Mouse (Mus musculus): Measurements from ENCODE around the gene Kl. TPM values are rescaled to one million over a fixed set of nuclear protein-coding genes. Genes with fewer than 3 reads are reported as not detected.

Kl gene
- polyA plus RNA-seq, 1 experiment from 2014 or later: 0.26 TPM

- peak overlapping the region; percentile 44; the same call in 1 of the 2 replicates for H3K9ac ChIP-seq (ENCODE audit: low read depth, low read length)
- DNase-seq (ENCODE audit: low spot score) (peak; percentile 64), ATAC-seq (ENCODE audit: low FRiP score) (peak; percentile 68)
- no peaks in the 10 kb centered on the region for H3K36me3 ChIP-seq (ENCODE audit: control insufficient read depth, insufficient read depth, low read length)
- H3K4me2 ChIP-seq (replicated peaks; ENCODE audit: low read depth, low read length): peak overlapping the region; percentile 84
- H3K9me3 ChIP-seq (ENCODE audit: control insufficient read depth, low read length): no peaks in the 10 kb centered on the region
- 2% methylated on average over 79 of the region's 89 CpGs for WGBS
- peaks cover 28% of the 10 kb centered on the region for H3K27me3 ChIP-seq (ENCODE audit: control insufficient read depth, insufficient read depth, low read length)
- peaks cover 8% of the 10 kb centered on the region; the same call in 1 of the 2 replicates for H3K4me1 ChIP-seq (replicated peaks; ENCODE audit: control insufficient read depth, insufficient read depth, low read length)
- H3K27ac ChIP-seq (ENCODE audit: low read depth, low read length): no peak overlapping the region
- peak overlapping the region; percentile 46 for H3K4me3 ChIP-seq (ENCODE audit: low read depth, low read length)
These were observed 488 bp downstream of the Kl start for GRCm38 (mm10) chr5:150952669-150953521.

GRCm38 (mm10) chr5:150954791-150955190 lies 2.4 kb downstream of the Kl start:
- Histone ChIP-seq H3K4me1 (replicated peaks; ENCODE audit: control insufficient read depth, insufficient read depth, low read length) (peaks cover 8% of the 10 kb centered on the region; the same call in 1 of the 2 replicates), H3K36me3 (ENCODE audit: control insufficient read depth, insufficient read depth, low read length) (no peaks in the 10 kb centered on the region), H3K27ac (ENCODE audit: low read depth, low read length) (no peak overlapping the region), H3K9ac (ENCODE audit: low read depth, low read length) (no peak overlapping the region), H3K27me3 (ENCODE audit: control insufficient read depth, insufficient read depth, low read length) (peaks cover 28% of the 10 kb centered on the region), H3K4me2 (replicated peaks; ENCODE audit: low read depth, low read length) (no peak overlapping the region), H3K4me3 (ENCODE audit: low read depth, low read length) (no peak overlapping the region), H3K9me3 (ENCODE audit: control insufficient read depth, low read length) (no peaks in the 10 kb centered on the region)
- DNase-seq (ENCODE audit: low spot score): no peak
- ATAC-seq (ENCODE audit: low FRiP score): no peak
- WGBS: 89% methylated on average over 9 of the region's 9 CpGs

GRCm38 (mm10) chr5:150959861-150960260 lies 7.5 kb downstream of the Kl start:
- Histone ChIP-seq H3K4me2 (replicated peaks; ENCODE audit: low read depth, low read length) (no peak overlapping the region), H3K36me3 (ENCODE audit: control insufficient read depth, insufficient read depth, low read length) (no peaks in the 10 kb centered on the region), H3K27ac (ENCODE audit: low read depth, low read length) (no peak overlapping the region), H3K4me3 (ENCODE audit: low read depth, low read length) (no peak overlapping the region), H3K9ac (ENCODE audit: low read depth, low read length) (no peak overlapping the region), H3K4me1 (replicated peaks; ENCODE audit: control insufficient read depth, insufficient read depth, low read length) (no peaks in the 10 kb centered on the region), H3K9me3 (ENCODE audit: control insufficient read depth, low read length) (no peaks in the 10 kb centered on the region), H3K27me3 (ENCODE audit: control insufficient read depth, insufficient read depth, low read length) (no peaks in the 10 kb centered on the region)
- no peak for ATAC-seq (ENCODE audit: low FRiP score)
- DNase-seq (ENCODE audit: low spot score): no peak
- WGBS: 87% methylated on average over 1 of the region's 1 CpGs

- WGBS: 74% methylated on average over 1 of the region's 1 CpGs
- no peak for DNase-seq (ENCODE audit: low spot score)
- Histone ChIP-seq H3K27me3 (ENCODE audit: control insufficient read depth, insufficient read depth, low read length) (no peaks in the 10 kb centered on the region), H3K4me3 (ENCODE audit: low read depth, low read length) (no peak overlapping the region), H3K4me2 (replicated peaks; ENCODE audit: low read depth, low read length) (no peak overlapping the region), H3K36me3 (ENCODE audit: control insufficient read depth, insufficient read depth, low read length) (no peaks in the 10 kb centered on the region), H3K9me3 (ENCODE audit: control insufficient read depth, low read length) (no peaks in the 10 kb centered on the region), H3K27ac (ENCODE audit: low read depth, low read length) (no peak overlapping the region), H3K4me1 (replicated peaks; ENCODE audit: control insufficient read depth, insufficient read depth, low read length) (no peaks in the 10 kb centered on the region), H3K9ac (ENCODE audit: low read depth, low read length) (no peak overlapping the region)
- no peak for ATAC-seq (ENCODE audit: low FRiP score)
These were observed 9.2 kb downstream of the Kl start for GRCm38 (mm10) chr5:150961615-150962014.

DNA sequence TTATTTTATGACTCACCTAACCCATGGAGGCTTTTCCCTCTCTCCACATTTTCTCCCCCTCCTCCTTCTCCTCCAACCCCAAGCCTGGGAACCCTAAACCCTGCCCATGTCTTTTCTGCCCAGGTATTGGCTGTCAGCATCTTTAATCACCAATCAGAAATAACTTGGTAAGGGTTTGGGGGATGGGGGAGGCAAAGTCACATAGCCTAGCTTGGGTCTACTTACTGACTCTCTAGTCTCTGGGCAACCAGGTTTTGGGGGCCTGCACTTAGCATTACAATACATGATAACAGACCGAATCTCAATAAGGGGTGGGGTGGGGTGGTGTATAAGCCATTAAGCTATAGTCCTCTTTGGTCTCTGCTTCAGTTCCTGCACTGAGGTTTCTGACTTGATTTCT lies 10.3 kb downstream of the Kl start:
- H3K4me2 ChIP-seq (replicated peaks; ENCODE audit: low read depth, low read length): no peak overlapping the region
- DNase-seq (ENCODE audit: low spot score) (no peak), ATAC-seq (ENCODE audit: low FRiP score) (no peak)
- no peak overlapping the region for H3K4me3 ChIP-seq (ENCODE audit: low read depth, low read length)
- H3K9me3 ChIP-seq (ENCODE audit: control insufficient read depth, low read length): no peaks in the 10 kb centered on the region
- H3K27ac ChIP-seq (ENCODE audit: low read depth, low read length): no peak overlapping the region
- 88% methylated on average over 1 of the region's 1 CpGs for WGBS
- no peaks in the 10 kb centered on the region for H3K4me1 ChIP-seq (replicated peaks; ENCODE audit: control insufficient read depth, insufficient read depth, low read length)
- no peak overlapping the region for H3K9ac ChIP-seq (ENCODE audit: low read depth, low read length)
- H3K36me3 ChIP-seq (ENCODE audit: control insufficient read depth, insufficient read depth, low read length): no peaks in the 10 kb centered on the region
- no peaks in the 10 kb centered on the region for H3K27me3 ChIP-seq (ENCODE audit: control insufficient read depth, insufficient read depth, low read length)

DNA sequence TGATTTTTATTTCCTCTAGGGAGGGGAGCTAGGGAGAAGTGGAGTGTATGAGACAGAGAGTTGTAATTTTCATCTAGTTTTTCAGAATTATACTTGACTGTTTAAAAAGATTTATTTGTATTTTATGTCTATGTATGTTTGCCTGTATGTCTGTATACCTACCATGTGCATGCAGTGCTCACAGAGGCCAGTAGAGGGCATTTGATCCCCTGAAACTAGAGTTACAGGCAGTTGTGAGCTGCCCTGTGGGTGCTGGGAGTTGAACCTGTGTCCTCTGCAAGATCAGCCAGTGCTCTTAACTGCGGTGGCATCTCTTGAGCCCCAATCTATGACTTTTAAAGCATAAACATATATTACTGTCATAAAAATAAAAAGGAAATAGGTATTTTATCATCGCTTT lies 15.5 kb downstream of the Kl start:
- H3K4me2 ChIP-seq (replicated peaks; ENCODE audit: low read depth, low read length): no peak overlapping the region
- H3K36me3 ChIP-seq (ENCODE audit: control insufficient read depth, insufficient read depth, low read length): no peaks in the 10 kb centered on the region
- H3K9me3 ChIP-seq (ENCODE audit: control insufficient read depth, low read length): no peaks in the 10 kb centered on the region
- no peak overlapping the region for H3K4me3 ChIP-seq (ENCODE audit: low read depth, low read length)
- no peak for ATAC-seq (ENCODE audit: low FRiP score)
- no peaks in the 10 kb centered on the region for H3K27me3 ChIP-seq (ENCODE audit: control insufficient read depth, insufficient read depth, low read length)
- no peaks in the 10 kb centered on the region for H3K4me1 ChIP-seq (replicated peaks; ENCODE audit: control insufficient read depth, insufficient read depth, low read length)
- DNase-seq (ENCODE audit: low spot score): no peak
- WGBS: 96% methylated on average over 2 of the region's 2 CpGs
- no peak overlapping the region for H3K27ac ChIP-seq (ENCODE audit: low read depth, low read length)
- no peak overlapping the region for H3K9ac ChIP-seq (ENCODE audit: low read depth, low read length)

GRCm38 (mm10) chr5:150970551-150970950 lies 18.1 kb downstream of the Kl start:
- ATAC-seq (ENCODE audit: low FRiP score) (no peak), DNase-seq (ENCODE audit: low spot score) (no peak)
- H3K4me2 ChIP-seq (replicated peaks; ENCODE audit: low read depth, low read length): no peak overlapping the region
- H3K9me3 ChIP-seq (ENCODE audit: control insufficient read depth, low read length): no peaks in the 10 kb centered on the region
- no peak overlapping the region for H3K9ac ChIP-seq (ENCODE audit: low read depth, low read length)
- H3K36me3 ChIP-seq (ENCODE audit: control insufficient read depth, insufficient read depth, low read length): no peaks in the 10 kb centered on the region
- no peaks in the 10 kb centered on the region for H3K4me1 ChIP-seq (replicated peaks; ENCODE audit: control insufficient read depth, insufficient read depth, low read length)
- 54% methylated on average over 3 of the region's 3 CpGs for WGBS
- H3K27ac ChIP-seq (ENCODE audit: low read depth, low read length): no peak overlapping the region
- no peak overlapping the region for H3K4me3 ChIP-seq (ENCODE audit: low read depth, low read length)
- H3K27me3 ChIP-seq (ENCODE audit: control insufficient read depth, insufficient read depth, low read length): no peaks in the 10 kb centered on the region

GRCm38 (mm10) chr5:150971126-150971525 lies 18.7 kb downstream of the Kl start:
- Histone ChIP-seq H3K36me3 (ENCODE audit: control insufficient read depth, insufficient read depth, low read length) (no peaks in the 10 kb centered on the region), H3K4me2 (replicated peaks; ENCODE audit: low read depth, low read length) (no peak overlapping the region), H3K27me3 (ENCODE audit: control insufficient read depth, insufficient read depth, low read length) (no peaks in the 10 kb centered on the region), H3K9ac (ENCODE audit: low read depth, low read length) (no peak overlapping the region), H3K9me3 (ENCODE audit: control insufficient read depth, low read length) (no peaks in the 10 kb centered on the region), H3K4me3 (ENCODE audit: low read depth, low read length) (no peak overlapping the region), H3K27ac (ENCODE audit: low read depth, low read length) (no peak overlapping the region), H3K4me1 (replicated peaks; ENCODE audit: control insufficient read depth, insufficient read depth, low read length) (no peaks in the 10 kb centered on the region)
- 51% methylated on average over 6 of the region's 6 CpGs for WGBS
- DNase-seq (ENCODE audit: low spot score) (no peak), ATAC-seq (ENCODE audit: low FRiP score) (no peak)

DNA sequence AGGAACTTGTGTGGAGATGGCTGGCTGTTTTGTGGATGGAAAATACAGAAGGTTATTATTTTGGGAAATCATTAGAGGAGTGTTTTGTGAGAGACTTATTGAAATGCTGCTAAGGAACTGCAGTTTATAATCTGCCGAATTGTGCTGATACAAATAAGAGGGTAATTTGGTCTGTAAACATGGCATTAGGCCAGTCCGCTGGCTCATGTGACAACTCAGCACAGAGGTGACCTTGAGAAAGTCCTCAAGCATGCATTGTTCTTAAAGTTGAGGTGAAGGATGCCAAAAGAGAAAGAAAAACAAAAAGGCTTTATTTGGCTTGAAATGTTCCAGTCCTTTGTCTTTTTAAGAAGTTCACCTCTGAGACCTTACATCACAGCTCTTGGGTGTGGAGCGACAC lies 21.8 kb downstream of the Kl start:
- WGBS: 86% methylated on average over 3 of the region's 3 CpGs
- H3K27ac ChIP-seq (ENCODE audit: low read depth, low read length): no peak overlapping the region
- H3K4me3 ChIP-seq (ENCODE audit: low read depth, low read length): no peak overlapping the region
- H3K9ac ChIP-seq (ENCODE audit: low read depth, low read length): no peak overlapping the region
- no peaks in the 10 kb centered on the region for H3K36me3 ChIP-seq (ENCODE audit: control insufficient read depth, insufficient read depth, low read length)
- H3K9me3 ChIP-seq (ENCODE audit: control insufficient read depth, low read length): no peaks in the 10 kb centered on the region
- H3K4me1 ChIP-seq (replicated peaks; ENCODE audit: control insufficient read depth, insufficient read depth, low read length): no peaks in the 10 kb centered on the region
- no peaks in the 10 kb centered on the region for H3K27me3 ChIP-seq (ENCODE audit: control insufficient read depth, insufficient read depth, low read length)
- H3K4me2 ChIP-seq (replicated peaks; ENCODE audit: low read depth, low read length): no peak overlapping the region
- no peak for ATAC-seq (ENCODE audit: low FRiP score)
- DNase-seq (ENCODE audit: low spot score): no peak

All from hindbrain, embryonic 11.5 days (tissue).